Mouse (Mus musculus) liver, embryonic 14.5 days (tissue): ENCODE data around the gene Dscam. TPM values are rescaled to one million over a fixed set of nuclear protein-coding genes. Genes with fewer than 3 reads are reported as not detected.

Experiments used
- ATAC-seq: fragments of 200-750 bp; cut with Nextera tagmentation; 2 replicates; pipeline ENCODE4 v1.8.0; 2017; ENCODE audit warnings: moderate number of reproducible peaks, mild to moderate bottlenecking, moderate library complexity; ENCODE audit not compliant: insufficient read depth
- DNase-seq, 3 experiments: peaks; one replicate each; pipeline ENCODE4 v3.0.0-alpha.2; 2012 to 2013; ENCODE audit warnings: low read depth in 3 of 3, low spot score in 3 of 3
- H3K27ac ChIP-seq: fragments of 300-500 bp; sonication (generic); 2 replicates; pipeline ENCODE4 v1.5.1; 2014; ENCODE audit warnings: moderate library complexity, mild to moderate bottlenecking, control low read depth, inconsistent platforms
- H3K27me3 ChIP-seq: fragments of 300-500 bp; sonication (generic); 2 replicates; pipeline ENCODE4 v1.6.1; 2014; ENCODE audit warnings: mild to moderate bottlenecking, low read length, moderate library complexity; ENCODE audit not compliant: control insufficient read depth, insufficient read depth
- H3K36me3 ChIP-seq: fragments of 300-500 bp; sonication (generic); replicated peaks from 2 replicates; pipeline ENCODE4 v1.6.1; 2014; ENCODE audit warnings: low read depth; ENCODE audit not compliant: control insufficient read depth, insufficient read depth
- H3K4me1 ChIP-seq, 2 experiments: fragments of 200-500 bp in 1 of 2; fragments of 300-500 bp in 1 of 2; sonication (generic) in 1 of 2; replicated peaks; 2 replicates each; pipeline ENCODE4 v1.6.1; 2012 to 2014; ENCODE audit warnings: antibody characterized with exemption in 1 of 2, inconsistent platforms in 1 of 2, low read length in 1 of 2; ENCODE audit not compliant: control insufficient read depth in 2 of 2, insufficient read depth in 2 of 2
- H3K4me2 ChIP-seq: fragments of 300-500 bp; sonication (generic); 2 replicates; pipeline ENCODE4 v1.6.1; 2014; ENCODE audit warnings: low read depth, mild to moderate bottlenecking, control low read depth, moderate library complexity
- H3K4me3 ChIP-seq, 2 experiments: fragments of 200-500 bp in 1 of 2; fragments of 300-500 bp in 1 of 2; sonication (generic) in 1 of 2; 2 replicates each; pipeline ENCODE4 v1.5.1; 2012 to 2014; ENCODE audit warnings: low read depth in 2 of 2, low read length in 2 of 2, mild to moderate bottlenecking in 2 of 2, control low read depth in 1 of 2, inconsistent platforms in 1 of 2, moderate library complexity in 1 of 2; ENCODE audit not compliant: insufficient read depth in 1 of 2
- H3K9ac ChIP-seq: fragments of 300-500 bp; sonication (generic); replicated peaks from 2 replicates; pipeline ENCODE4 v1.6.1; 2014; ENCODE audit warnings: mild to moderate bottlenecking, control low read depth, moderate library complexity
- H3K9me3 ChIP-seq: fragments of 300-500 bp; sonication (generic); 2 replicates; pipeline ENCODE4 v1.6.1; 2016; ENCODE audit warnings: low read length, mixed read lengths; ENCODE audit not compliant: control insufficient read depth
- CTCF ChIP-seq: IDR thresholded peaks from 2 replicates; pipeline ENCODE4 v1.5.1; 2016; ENCODE audit warnings: antibody characterized with exemption, low read depth, control low read depth
- EP300 ChIP-seq: IDR thresholded peaks from 2 replicates; pipeline ENCODE4 v1.6.1; 2016; ENCODE audit warnings: antibody characterized with exemption, low read depth
- WGBS: fragments of 180-500 bp; shearing (Covaris S2); extraction: QIAGEN DNeasy Blood & Tissue Kit; methylation state at CpG from one replicate; pipeline ENCODE4 v1.1.7; 2014; ENCODE audit not compliant: insufficient replicate concordance; 5-methylcytosine and 5-hydroxymethylcytosine counted together
- polyA plus RNA-seq, 2 experiments: library from polyadenylated mRNA; depleted of rRNA in 1 of 2; stranded (reverse) in 1 of 2; unstranded in 1 of 2; fragments of >200 nt; fragmentation: Nextera tagmentation in 1 of 2; extraction: Ambion mirVana in 1 of 2; gene quantifications; 2 replicates each; pipeline versions ENCODE4 v1.2.1 to v1.2.3; 2012 to 2014

Gene Dscam
- polyA plus RNA-seq, 2 experiments = not detected

- DNase-seq = no peak
- no peak for TF ChIP-seq EP300
- TF ChIP-seq CTCF = no peak
Measured at GRCm38 (mm10) chr16:96943648-96944047, 226.9 kb downstream of the Dscam start.

DNA sequence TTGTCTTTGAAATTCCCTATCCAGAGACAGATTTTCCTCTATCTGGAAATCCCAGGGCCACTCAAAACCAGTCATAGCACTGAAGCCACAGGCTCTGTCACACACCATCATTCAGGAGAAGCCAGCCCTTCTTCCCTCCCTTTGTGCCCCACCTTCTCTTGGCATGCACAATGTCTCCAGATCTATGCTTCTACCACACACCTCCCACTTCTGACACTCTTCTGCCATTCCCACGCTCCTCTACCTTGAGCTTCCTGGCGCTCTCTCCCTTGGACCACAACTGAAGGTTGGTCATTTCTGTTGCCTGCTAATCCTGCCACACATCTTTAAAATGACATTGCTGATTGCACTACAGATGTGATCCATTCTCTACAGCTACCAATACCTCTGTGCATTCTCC is 235.8 kb downstream of the Dscam start:
- Histone ChIP-seq H3K9me3 (no peaks in the 10 kb centered on the region), H3K36me3 (no peaks in the 10 kb centered on the region), H3K4me2 (no peak overlapping the region), H3K4me3 (no peak overlapping the region), H3K4me1 (no peaks in the 10 kb centered on the region), H3K27me3 (no peaks in the 10 kb centered on the region; the same call in none of the 2 replicates), H3K27ac (no peak overlapping the region), H3K9ac (no peak overlapping the region)
- WGBS = 62% methylated on average over 2 of the region's 2 CpGs
- DNase-seq (no peak), ATAC-seq (no peak)
- no peak for TF ChIP-seq EP300
- TF ChIP-seq CTCF = no peak

More at GRCm38 (mm10) chr16:96943648-96944047, 226.9 kb downstream of the Dscam start:
- H3K9me3 ChIP-seq = no peaks in the 10 kb centered on the region
- H3K4me3 ChIP-seq = no peak overlapping the region
- no peak overlapping the region for H3K27ac ChIP-seq
- no peak overlapping the region for H3K9ac ChIP-seq
- no peak for ATAC-seq
- no peaks in the 10 kb centered on the region for H3K36me3 ChIP-seq
- H3K4me2 ChIP-seq = no peak overlapping the region
- no peaks in the 10 kb centered on the region; the same call in 1 of the 2 replicates for H3K27me3 ChIP-seq
- H3K4me1 ChIP-seq = no peaks in the 10 kb centered on the region
- 57% methylated on average over 2 of the region's 2 CpGs for WGBS

DNA sequence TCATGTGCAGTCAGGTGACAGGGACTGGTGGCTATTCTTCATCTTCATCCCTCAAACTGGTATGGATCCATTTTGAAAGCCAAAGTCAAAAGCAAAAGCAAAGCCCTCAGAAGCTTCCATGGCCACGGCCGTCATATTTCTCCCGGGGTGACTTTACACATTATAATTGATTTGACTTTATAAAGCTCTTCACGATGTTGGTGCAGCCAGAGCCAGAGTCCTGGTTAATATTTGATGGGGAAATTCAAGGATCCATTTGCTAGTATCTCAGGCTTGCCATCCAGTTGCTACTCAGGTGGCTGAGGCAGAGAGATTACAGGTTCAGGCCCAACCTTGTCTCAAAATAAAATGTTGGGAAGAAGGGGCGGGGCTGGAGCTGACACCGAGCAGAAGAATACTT is 238.3 kb downstream of the Dscam start:
- 82% methylated on average over 6 of the region's 6 CpGs for WGBS
- H3K9ac ChIP-seq = no peak overlapping the region
- DNase-seq = no peak

DNA sequence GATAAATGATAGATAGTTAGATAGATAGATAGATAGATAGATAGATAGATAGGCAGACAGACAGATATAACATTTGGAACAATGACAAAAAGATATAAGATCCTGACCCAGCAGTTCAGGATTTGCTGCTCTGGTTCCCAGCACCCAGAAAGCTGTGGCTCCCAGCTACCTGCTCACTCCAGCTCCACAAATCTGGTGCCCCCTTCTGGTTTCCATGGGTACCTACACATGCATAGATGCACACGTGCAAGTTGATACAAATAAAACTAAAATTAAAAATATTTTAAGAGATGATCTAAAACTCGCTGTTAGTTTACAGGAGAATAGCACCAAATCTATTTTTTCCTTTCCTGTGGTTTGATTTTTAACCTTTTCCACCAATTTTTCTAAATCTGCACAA is 238.8 kb downstream of the Dscam start:
- 56% methylated on average over 2 of the region's 2 CpGs for WGBS
- DNase-seq (no peak), ATAC-seq (no peak)
- Histone ChIP-seq H3K4me2 (no peak overlapping the region), H3K36me3 (no peaks in the 10 kb centered on the region), H3K4me3 (no peak overlapping the region), H3K9me3 (no peaks in the 10 kb centered on the region), H3K4me1 (no peaks in the 10 kb centered on the region), H3K9ac (no peak overlapping the region), H3K27me3 (no peaks in the 10 kb centered on the region; the same call in 1 of the 2 replicates), H3K27ac (no peak overlapping the region)
- peak; percentile 53 for TF ChIP-seq CTCF
- no peak for TF ChIP-seq EP300

More for the DNA sequence above, 238.3 kb downstream of the Dscam start:
- TF ChIP-seq CTCF (no peak), EP300 (no peak)
- Histone ChIP-seq H3K9me3 (no peaks in the 10 kb centered on the region), H3K4me2 (no peak overlapping the region), H3K27ac (no peak overlapping the region), H3K27me3 (no peaks in the 10 kb centered on the region; the same call in 1 of the 2 replicates), H3K4me3 (no peak overlapping the region), H3K36me3 (no peaks in the 10 kb centered on the region), H3K4me1 (no peaks in the 10 kb centered on the region)
- no peak for ATAC-seq

- 50% methylated on average over 1 of the region's 1 CpGs for WGBS
- Histone ChIP-seq H3K27me3 (no peaks in the 10 kb centered on the region), H3K36me3 (no peaks in the 10 kb centered on the region), H3K9me3 (no peaks in the 10 kb centered on the region), H3K4me1 (no peaks in the 10 kb centered on the region), H3K27ac (no peak overlapping the region), H3K4me3 (no peak overlapping the region), H3K9ac (no peak overlapping the region), H3K4me2 (no peak overlapping the region)
- TF ChIP-seq EP300 (no peak), CTCF (no peak)
- ATAC-seq (no peak), DNase-seq (no peak)
Measured at GRCm38 (mm10) chr16:96928011-96928410, 242.5 kb downstream of the Dscam start.
